Mouse (Mus musculus): Measurements from ENCODE around the gene Myh7b.
"Not testable (repeated sequence)": the region's sequence is repeated elsewhere in the genome, so short reads cannot be mapped to it uniquely, and the experiment has no call there.

Myh7b gene

DNA sequence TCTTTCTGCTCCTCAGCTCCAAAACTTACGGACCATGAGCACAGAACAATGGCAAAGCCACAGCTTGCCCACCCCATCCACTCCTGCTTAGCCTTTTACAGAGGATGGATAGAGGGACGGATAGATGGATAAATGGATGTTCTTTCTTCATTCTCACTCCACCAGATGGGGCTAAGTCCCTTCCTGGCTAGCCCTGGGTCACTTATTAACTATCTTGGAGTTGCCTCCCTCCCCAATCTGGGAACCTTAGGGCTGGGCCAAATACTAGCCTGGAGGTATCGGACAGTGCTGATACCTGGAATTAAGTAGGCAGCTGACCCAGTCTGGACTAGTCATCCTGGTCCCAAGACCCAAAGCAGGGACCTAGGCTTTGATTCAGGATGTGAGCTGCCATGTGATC, 7.3 kb upstream of the Myh7b start:
- no peak for DNase-seq (ENCODE audit: low read depth in 1 of 2, low spot score in 2 of 2)

DNA sequence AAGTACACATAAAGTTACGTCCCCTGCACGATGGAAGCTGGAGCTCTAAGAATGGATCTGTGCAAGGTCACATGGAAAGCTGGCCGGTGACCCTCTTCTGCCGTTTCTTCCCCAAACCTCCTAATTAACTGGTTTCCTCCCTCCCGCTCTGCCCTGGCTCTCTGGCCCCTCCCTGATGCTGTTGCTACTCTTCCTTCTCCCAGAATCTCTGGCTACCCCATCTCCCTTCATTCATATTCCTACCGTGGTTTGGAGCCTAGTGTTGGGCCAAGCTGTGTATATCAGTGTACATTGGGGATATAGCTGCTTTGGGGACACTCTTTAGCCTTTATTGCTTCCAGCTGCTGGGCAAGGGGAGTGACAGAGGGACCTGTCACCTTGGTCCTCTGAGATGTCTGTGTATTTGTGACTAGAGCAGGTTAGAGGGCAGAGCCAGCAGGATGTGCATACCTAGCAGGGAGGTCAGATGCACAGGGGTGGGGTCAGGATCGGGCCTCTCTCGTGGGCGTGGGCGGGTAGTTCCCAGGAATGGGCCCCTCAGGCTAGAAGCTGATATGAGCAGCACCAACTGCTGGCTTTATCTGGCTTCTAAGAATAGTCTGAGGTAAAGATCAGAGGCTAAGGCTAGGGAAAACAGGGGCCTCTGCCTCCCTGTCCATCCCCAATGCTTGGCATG, 6.3 kb upstream of the Myh7b start:
- DNase-seq (ENCODE audit: low read depth in 1 of 2, low spot score in 2 of 2): no peak

DNA sequence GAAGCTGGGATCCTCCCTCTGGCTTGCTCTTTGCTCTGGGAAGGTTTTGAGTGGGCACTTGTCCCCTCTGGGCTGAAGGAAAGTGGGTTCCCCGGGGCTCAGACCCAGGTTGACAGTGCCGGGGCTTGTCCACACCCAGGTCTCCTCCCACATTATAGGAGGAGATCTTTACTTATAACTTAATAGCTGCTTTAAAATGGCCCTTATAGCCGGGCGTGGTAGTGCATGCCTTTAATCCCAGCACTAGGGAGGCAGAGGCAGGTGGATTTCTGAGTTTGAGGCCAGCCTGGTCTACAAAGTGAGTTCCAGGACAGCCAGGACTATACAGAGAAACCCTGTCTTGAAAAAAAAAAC, 5.8 kb upstream of the Myh7b start:
- not testable (repeated sequence) for DNase-seq (ENCODE audit: low read depth in 1 of 2, low spot score in 2 of 2)

DNA sequence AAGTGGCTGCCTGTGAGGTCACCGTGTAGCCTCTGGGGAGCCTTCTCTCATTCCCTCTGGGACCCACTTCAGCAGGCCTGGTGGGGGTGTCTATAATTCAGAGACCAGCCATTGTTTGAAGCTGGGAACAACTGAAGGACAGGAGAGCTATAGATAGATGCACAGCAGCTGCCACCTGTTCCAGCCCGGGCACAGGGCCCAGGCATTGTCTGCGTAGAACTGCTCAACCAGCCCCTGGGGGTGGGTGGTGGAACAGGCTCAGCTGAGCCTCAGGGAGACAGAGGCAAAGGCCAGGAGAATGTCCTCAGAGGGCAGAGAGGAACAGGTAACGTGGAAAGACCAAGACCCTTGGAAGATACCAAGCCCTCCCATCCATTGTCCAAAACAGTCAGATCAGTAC, 4.7 kb upstream of the Myh7b start:
- DNase-seq (ENCODE audit: low read depth in 1 of 2, low spot score in 2 of 2): no peak

DNA sequence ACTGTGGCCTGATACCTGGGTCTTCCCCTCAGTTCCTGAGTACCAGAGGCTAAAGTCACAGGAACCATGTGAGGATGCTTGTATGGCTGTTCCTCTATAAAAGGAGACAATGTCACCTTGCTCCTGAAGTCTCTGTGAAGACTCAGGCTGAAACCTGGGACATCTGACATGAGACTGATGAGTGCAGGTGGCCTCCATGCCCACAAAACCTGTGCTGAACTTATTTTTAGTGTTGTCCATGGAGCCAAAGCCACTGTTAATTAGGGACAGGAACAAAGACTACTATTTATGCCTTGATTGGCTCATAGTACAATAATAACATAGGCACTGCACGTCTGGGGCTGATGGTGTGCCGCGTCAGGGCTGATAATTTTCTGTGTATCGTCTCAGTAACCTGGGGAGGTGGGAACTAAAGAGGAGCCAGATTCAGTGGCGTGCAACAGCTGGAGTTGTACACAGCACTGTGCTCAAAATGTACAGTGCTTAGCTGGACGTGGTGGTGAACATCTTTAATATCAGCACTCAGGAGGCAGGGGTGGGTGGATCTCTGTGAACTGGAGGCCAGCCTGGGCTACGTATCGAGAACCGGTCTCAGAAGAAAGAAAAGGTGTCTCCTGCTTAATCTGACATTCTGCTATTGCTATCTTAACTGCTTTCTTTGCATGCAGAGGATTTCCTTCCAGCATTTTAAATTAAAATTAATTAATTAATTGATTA, 980 bp downstream of the Myh7b start:
- no peak for DNase-seq (ENCODE audit: low read depth in 1 of 2, low spot score in 2 of 2)

DNA sequence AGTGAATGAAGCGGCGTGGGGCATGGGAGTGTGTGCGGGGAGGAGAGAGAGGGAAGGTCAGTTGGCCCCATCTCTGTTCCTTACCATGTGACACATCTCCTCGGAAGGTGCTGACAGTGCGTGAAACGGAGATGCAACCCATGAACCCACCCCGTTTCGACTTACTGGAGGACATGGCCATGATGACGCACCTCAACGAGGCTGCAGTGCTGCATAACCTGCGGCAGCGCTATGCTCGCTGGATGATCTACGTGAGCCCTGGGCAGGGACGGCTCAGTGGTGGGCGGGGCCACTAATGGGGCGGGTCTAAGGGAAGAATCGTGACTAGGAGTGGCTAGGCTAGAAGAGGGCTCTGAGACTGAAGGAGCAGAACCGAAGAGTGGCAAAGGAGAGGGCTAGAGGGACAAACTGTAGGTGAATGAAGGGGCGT, 2.3 kb downstream of the Myh7b start:
- DNase-seq (ENCODE audit: low read depth in 1 of 2, low spot score in 2 of 2): no peak

DNA sequence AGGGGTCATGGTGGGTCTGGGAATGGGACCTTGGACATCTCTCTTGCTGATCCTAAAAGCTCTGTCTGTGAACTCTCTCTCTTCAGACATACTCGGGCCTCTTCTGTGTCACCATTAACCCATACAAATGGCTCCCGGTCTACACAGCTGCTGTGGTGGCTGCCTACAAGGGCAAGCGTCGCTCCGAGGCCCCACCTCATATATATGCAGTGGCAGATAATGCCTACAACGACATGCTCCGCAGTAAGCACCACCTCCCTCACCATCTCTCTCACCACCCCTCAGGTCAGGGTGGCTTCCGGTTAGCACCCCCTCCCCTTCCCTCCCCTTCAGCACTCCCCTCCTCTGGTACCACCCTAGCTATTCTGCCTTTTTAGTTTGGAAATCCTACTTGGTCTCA, 2.9 kb downstream of the Myh7b start:
- DNase-seq (ENCODE audit: low read depth in 1 of 2, low spot score in 2 of 2): no peak

DNA sequence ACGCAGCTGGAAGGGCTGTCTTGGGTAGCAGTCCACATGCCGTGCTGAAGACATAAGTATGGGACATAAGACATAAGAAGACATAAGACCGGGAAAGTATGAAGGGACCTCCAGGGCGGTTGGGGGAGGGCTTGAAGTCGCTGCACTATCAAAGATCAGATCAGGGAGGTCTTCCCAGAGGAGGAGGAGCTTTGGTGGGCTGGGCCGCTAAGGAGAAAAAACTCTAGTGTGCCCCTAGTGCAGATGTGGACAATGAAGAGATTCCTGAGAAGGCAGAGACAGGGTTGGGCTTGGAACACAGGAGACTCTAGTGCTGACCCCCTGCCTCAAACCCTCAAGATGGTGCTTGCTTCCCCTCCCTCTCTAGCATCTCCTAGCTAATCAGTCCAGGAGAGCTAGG, 6.0 kb downstream of the Myh7b start:
- DNase-seq (ENCODE audit: low read depth in 1 of 2, low spot score in 2 of 2): no peak

DNA sequence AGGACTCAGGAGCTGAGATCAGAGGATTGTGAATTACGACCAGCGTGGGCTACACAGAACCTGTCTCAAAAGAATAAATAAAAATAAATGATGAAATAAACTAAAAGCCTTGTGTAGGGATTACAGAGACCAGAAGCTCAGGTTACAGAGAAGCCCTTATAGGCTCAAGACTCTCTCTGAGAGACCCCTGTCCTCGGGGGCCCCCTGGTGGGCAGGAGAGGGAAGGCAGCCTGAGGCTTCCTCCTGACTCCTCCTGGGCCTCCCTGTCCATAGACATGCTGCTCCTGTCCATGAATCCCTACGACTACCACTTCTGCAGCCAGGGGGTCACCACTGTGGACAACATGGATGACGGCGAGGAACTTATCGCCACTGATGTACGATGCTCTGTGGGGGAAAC, 8.8 kb downstream of the Myh7b start:
- peak; percentile 47 to 80 for DNase-seq (ENCODE audit: low read depth in 1 of 2, low spot score in 2 of 2)

DNA sequence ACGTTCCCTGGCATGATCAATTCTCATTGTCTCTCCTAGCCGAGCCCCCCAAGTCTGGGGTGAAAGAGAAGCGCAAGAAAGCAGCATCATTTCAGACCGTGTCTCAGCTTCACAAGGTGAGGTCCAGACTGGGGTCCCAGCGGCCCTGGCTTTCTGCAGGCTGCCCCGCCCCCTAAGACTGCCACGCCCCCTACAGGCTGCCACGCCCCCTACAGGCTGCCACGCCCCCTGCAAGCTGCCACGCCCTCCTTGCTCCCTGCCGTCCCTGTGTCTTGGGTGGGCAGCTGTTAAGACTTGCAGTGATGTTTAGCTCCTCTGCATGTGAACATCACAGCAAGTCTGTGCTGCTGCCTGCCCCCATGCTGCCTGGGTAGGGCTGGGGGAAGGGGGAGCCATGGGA, 11.6 kb downstream of the Myh7b start:
- DNase-seq (ENCODE audit: low read depth in 1 of 2, low spot score in 2 of 2): no peak

DNA sequence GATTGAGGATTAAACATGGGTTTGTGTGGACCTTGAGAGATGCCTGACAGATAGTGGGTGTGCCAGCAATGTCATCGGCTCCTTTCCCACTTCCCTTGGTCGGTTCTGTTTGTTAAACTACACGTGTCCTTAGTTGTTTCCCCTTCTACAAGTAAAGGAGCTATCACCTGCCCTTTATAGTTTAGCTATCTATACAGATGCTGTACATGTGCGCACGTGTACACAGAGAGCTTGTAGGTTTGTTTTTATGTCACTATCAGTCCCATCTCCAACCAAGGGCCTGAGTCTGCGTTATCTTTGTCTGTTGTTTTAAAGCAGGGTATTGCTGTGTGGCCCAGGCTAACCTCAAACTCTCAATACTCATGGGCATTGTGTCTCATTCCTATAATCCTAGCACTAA, 13.0 kb downstream of the Myh7b start:
- no peak for DNase-seq (ENCODE audit: low read depth in 1 of 2, low spot score in 2 of 2)

DNA sequence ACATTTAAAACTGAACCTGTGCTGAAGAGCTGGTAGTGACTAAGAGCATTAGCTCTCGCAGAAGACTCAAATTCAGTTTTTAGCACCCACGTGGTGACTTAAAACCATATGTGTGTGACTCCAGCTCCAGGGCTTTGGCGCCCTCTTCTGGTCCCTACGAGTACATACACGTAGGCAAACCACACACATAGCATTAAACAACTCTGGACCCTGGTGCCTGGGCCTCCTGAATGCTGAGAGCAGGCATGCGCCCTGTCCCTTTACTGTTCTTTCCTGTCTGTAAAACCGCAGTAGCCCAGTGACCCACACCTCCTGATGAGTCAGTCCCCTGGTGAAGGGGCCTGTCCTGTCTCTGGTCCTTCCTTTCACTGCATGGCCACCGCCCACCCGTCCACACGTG, 13.7 kb downstream of the Myh7b start:
- no peak for DNase-seq (ENCODE audit: low read depth in 1 of 2, low spot score in 2 of 2)

DNA sequence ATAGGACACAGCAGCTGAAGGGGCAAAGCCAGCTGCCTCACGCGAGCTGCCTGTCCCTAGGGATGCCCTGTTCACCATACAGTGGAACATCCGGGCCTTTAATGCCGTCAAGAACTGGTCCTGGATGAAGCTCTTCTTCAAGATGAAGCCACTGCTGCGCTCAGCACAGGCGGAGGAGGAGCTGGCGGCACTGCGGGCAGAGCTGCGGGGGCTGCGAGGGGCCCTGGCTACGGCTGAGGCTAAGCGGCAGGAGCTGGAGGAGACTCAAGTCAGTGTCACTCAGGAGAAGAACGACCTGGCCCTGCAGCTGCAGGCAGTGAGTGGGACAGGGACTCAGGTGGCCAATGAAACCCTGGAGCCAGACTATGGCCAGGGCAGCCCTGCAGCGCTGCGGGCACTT, 15.3 kb downstream of the Myh7b start:
- no peak for DNase-seq (ENCODE audit: low read depth in 1 of 2, low spot score in 2 of 2)

DNA sequence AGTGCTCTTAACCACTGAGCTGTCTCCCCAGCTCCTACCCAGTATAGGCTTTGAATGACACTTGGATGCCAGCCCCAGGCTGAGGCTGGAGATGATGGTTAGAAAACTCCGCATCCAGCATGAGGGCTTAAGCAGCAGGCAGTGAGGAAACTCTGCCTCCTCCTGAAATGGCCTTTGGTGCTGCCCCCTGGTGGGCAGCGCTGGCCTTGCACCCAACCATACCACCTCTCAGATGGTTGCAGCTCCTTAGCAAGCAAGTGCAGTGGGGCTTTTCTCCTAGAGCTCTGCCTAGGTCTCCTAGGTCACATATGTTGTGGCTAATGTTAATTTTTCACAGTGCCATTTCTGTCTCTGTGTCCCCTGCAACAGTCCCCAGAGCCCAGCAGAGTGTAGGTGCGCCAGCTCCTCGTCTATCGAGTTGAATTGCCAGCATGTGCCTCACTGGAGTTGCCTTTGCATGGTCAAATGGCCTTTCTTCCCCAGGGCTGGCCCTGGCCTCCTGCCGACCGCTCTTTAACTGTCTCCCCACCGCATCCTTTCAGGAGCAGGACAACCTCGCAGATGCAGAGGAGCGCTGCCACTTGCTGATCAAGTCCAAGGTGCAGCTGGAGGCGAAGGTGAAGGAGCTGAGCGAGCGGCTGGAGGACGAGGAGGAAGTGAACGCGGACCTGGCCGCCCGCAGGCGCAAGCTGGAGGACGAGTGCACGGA, 16.2 kb downstream of the Myh7b start:
- peak; percentile 45 to 65 for DNase-seq (ENCODE audit: low read depth in 1 of 2, low spot score in 2 of 2)

DNA sequence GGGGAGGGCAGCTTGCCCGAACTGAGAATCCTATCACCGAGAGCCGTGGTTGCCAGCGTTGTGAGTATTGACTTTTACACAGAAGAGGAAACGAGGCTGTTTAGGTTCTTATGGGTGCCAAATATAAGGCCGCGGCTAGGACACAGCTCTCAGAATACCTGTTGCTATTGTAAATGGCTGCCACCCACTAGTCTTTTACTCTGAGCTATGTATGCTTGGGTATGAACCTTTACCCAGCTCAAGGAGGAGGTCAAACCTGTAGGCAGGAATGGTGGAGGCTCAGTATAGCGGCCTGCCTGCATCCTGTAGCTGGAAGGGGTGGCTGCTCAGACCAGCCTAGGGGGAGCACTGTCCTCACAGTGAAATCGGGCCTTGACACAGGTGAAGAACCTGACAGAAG, 17.1 kb downstream of the Myh7b start:
- no peak for DNase-seq (ENCODE audit: low read depth in 1 of 2, low spot score in 2 of 2)

DNA sequence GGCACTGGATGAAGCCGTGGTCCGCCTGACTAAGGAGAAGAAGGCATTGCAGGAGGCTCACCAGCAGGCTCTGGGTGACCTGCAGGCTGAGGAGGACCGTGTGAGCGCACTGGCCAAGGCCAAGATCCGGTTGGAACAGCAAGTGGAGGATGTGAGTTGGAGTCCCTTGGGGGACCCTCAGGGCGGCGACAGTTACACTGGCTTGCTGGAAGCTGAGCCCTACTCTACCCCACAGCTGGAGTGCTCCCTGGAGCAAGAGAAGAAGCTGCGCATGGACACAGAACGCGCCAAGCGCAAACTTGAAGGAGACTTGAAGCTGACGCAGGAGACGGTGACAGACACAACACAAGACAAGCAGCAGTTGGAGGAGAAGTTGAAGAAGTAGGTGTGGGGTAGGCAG, 17.5 kb downstream of the Myh7b start:
- DNase-seq (ENCODE audit: low read depth in 1 of 2, low spot score in 2 of 2): no peak

DNA sequence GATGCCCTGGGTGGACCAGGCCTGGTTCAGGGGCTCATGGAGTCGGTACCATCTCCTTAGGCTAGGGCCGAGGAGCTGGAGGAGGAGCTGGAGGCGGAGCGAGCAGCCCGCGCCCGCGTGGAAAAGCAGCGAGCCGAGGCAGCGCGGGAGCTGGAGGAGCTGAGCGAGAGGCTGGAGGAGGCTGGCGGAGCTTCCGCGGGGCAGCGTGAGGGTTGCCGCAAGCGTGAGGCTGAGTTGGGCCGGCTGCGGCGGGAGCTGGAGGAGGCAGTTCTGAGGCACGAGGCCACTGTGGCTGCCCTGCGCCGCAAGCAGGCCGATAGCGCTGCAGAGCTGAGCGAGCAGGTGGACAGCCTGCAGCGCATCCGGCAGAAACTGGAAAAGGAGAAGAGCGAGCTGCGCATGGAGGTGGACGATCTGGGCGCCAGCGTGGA, 18.2 kb downstream of the Myh7b start:
- DNase-seq (ENCODE audit: low read depth in 1 of 2, low spot score in 2 of 2): no peak

DNA sequence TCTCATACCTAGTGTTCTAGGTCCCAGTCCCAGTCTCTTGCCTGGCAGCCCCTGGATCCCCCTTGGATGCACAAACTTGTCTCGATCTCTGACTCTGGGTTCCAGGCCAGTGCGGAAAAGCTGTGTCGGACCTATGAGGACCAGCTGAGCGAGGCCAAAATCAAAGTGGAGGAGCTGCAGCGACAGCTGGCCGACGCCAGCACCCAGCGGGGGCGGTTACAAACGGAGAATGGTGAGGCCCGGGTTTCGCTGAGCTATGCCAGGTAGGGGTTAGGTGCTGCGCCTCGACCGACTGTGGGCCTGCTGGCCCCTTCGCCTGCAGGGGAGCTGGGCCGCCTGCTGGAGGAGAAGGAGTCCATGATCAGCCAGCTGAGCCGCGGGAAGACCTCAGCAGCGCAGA, 19.1 kb downstream of the Myh7b start:
- DNase-seq (ENCODE audit: low read depth in 1 of 2, low spot score in 2 of 2): no peak

DNA sequence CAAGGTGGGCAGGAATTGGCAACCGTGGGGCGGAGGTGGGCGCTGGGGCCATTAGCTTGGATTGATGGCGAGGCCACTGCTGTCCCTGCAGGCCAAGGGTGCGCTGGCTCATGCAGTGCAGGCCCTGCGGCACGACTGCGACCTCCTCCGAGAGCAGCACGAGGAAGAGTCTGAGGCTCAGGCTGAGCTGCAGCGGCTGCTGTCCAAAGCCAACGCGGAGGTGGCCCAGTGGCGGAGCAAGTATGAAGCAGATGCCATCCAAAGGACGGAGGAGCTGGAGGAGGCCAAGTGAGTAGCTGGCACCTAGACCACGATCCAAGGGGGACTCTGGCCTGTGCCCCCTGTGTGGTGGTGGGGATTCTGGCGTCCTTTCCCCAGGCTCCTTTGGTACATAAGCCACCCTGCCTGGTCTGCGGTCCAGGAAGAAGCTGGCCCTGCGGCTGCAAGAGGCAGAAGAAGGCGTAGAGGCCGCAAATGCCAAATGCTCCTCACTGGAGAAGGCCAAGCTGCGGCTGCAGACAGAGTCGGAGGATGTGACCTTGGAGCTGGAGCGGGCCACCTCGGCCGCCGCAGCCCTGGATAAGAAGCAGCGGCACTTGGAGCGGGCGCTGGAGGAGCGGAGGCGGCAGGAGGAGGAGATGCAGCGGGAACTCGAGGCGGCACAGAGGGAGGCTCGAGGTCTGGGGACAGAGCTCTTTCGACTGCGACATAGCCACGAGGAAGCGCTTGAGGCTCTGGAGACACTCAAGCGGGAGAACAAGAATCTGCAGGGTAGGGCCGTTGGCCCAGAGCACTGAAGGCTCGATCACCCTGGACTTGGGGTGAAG, 19.8 kb downstream of the Myh7b start:
- DNase-seq (ENCODE audit: low read depth in 1 of 2, low spot score in 2 of 2): no peak

DNA sequence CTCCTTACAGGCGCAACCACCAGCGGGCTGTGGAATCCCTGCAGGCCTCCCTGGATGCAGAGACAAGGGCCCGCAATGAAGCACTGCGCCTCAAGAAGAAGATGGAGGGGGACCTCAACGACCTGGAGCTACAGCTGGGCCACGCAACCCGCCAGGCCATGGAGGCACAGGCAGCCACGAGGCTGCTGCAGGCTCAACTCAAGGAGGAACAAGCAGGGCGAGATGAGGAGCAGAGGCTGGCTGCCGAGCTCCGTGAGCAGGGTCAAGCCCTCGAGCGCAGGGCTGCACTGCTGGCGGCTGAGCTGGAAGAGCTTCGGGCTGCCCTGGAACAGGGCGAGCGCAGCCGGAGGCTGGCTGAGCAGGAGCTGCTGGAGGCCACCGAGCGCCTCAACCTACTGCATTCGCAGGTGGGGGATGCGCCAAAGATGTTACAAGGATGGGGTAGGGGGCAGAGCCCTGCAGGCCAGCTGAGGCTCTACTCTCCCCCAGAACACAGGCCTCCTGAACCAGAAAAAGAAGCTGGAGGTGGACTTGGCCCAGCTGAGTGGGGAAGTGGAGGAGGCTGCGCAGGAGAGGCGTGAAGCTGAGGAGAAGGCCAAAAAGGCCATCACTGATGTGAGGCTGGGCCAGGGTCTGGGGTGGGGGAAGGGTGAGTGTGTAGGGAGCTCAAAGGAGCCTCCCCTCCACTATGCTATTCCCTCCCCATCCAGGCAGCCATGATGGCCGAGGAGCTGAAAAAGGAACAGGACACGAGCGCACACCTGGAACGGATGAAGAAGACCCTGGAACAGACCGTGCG, 21.3 kb downstream of the Myh7b start:
- no peak for DNase-seq (ENCODE audit: low read depth in 1 of 2, low spot score in 2 of 2)

DNA sequence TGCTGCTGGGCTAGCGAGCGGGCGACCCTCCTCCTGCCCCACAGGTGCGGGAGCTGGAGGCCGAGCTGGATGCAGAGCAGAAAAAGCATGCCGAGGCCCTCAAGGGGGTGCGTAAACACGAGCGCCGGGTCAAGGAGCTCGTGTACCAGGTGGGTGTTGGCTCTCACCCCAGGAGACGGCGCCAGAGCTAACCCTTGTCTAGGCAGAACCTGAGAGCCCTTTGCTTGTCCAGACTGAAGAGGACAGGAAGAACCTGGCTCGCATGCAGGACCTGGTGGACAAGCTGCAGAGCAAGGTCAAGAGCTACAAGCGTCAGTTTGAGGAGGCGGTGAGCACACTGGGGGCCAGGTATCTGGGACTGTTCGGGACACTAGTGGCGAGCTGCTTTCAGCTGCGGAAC, 22.1 kb downstream of the Myh7b start:
- no peak for DNase-seq (ENCODE audit: low read depth in 1 of 2, low spot score in 2 of 2)

Measured in monocyte, adult 2 months (primary cell).